Mouse (Mus musculus): Measurements from ENCODE around the gene Cog6.

DNA sequence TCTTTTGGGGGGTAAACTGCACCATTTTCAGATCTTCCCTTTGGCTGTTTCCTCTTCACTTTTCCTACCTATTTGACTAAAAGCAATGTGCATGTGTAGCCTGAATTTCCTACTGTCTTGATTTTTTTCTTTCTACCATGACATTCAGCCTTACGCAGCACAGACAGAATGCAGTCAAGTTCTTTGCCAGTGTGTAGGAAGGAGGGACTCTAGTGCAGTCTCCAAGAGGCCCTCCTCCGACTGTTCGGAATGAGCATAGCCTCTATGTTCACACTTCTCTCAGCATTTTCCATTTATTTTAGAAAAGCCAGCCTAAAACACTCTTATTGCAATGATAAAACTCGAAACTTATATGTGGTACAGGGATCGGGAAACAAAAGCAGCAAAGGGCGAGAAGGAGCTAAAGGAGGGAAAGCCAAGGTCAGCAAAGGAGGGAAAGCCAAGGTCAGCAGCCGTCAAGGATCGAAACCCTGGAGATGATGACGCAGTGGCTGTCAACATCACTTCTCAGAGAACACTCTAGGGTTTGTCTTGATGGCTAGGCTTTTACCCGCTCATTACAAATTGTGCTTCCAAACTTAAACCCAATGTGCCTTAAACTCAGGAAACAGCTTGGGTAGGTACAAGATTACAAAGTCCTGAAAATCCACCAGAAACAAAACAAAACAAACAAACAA, 58.5 kb downstream of the Cog6 start:
- TF ChIP-seq CTCF (IDR thresholded peaks at IDR 0.05; ENCODE audit: borderline replicate concordance, extremely low read depth, insufficient read depth, insufficient read length) (no peak), POLR2A (IDR thresholded peaks at IDR 0.05; ENCODE audit: borderline replicate concordance, extremely low read depth, insufficient read depth, insufficient read length, poor library complexity, severe bottlenecking) (no peak)
